Mouse (Mus musculus) ES-Bruce4 (cell line): ENCODE data around the gene Cadm2.

Experiments
- CTCF ChIP-seq: IDR thresholded peaks from one replicate; pipeline ENCODE4 v1.8.1; 2011; ENCODE audit warnings: low read depth, low read length
- EP300 ChIP-seq: IDR thresholded peaks from 2 replicates; pipeline ENCODE4 v1.6.1; 2011; ENCODE audit warnings: low read depth, low read length; ENCODE audit not compliant: insufficient read depth
- POLR2A ChIP-seq: IDR thresholded peaks from one replicate; pipeline ENCODE4 v1.8.1; 2011; ENCODE audit warnings: low read length; ENCODE audit not compliant: insufficient read depth

- no peak for TF ChIP-seq CTCF
- TF ChIP-seq EP300: no peak
- no peak for TF ChIP-seq POLR2A
Observed at GRCm38 (mm10) chr16:67347561-67347960, 273.1 kb downstream of the Cadm2 start.
